Mouse (Mus musculus) erythroblast, embryonic 14.5 days (primary cell): Measurements from ENCODE around the gene Fasl. TPM values are rescaled to one million over a fixed set of nuclear protein-coding genes. Genes with fewer than 3 reads are reported as not detected.
A peak's percentile ranks its signal among the peaks of the same experiment; 100 is the strongest.

Experiments
- H3K27me3 ChIP-seq: 2 replicates; pipeline ENCODE4 v1.6.1; 2012; ENCODE audit warnings: inconsistent platforms; ENCODE audit not compliant: control insufficient read depth
- H3K36me3 ChIP-seq: 2 replicates; pipeline ENCODE4 v1.6.1; 2012; ENCODE audit warnings: mild to moderate bottlenecking, inconsistent platforms; ENCODE audit not compliant: control insufficient read depth
- H3K4me1 ChIP-seq: 2 replicates; pipeline ENCODE4 v1.6.1; 2012; ENCODE audit warnings: inconsistent platforms; ENCODE audit not compliant: control insufficient read depth
- H3K4me3 ChIP-seq: replicated peaks from 2 replicates; pipeline ENCODE3; 2012; ENCODE audit warnings: moderate library complexity, mild to moderate bottlenecking, inconsistent platforms
- H3K9me3 ChIP-seq: 2 replicates; pipeline ENCODE4 v1.6.1; 2012; ENCODE audit warnings: low read length, inconsistent platforms, mixed read lengths; ENCODE audit not compliant: control insufficient read depth
- GATA1 ChIP-seq: IDR thresholded peaks from 2 replicates; pipeline ENCODE4 v1.6.1; 2012; ENCODE audit warnings: low read length, inconsistent platforms, mixed read lengths
- TAL1 ChIP-seq: IDR thresholded peaks from 3 replicates; pipeline ENCODE4 v1.6.1; 2012; ENCODE audit warnings: low read length, inconsistent platforms, mixed read lengths
- polyA plus RNA-seq: library from polyadenylated mRNA; stranded (reverse); fragments of >175 nt; gene quantifications from 2 replicates; pipeline ENCODE4 v1.2.3, GENCODE M21; 2012

Fasl gene
- polyA plus RNA-seq, 1 experiment, result not detected

DNA sequence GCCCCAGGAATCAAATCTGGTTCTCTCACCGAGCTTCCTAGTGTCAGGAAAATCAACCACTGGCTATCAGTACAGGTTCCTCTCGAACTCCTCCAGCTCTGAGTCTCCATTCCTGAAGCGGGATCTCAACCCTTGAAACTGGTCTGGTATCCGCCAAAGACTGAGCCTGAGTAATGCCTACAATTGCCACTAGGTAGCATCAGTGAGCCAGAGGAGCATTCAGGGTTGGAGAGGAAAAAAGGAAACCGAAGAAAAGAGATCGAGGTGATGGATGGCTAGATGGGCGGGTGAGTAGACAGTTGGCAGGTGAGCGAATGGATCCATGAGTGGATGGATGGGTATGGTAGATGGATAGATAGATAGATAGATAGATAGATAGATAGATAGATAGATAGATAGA, 40.2 kb downstream of the Fasl start:
- Histone ChIP-seq H3K9me3 (no peaks in the 10 kb centered on the region), H3K27me3 (peaks cover 13% of the 10 kb centered on the region), H3K4me3 (peak overlapping the region; percentile 31), H3K36me3 (no peaks in the 10 kb centered on the region), H3K4me1 (peaks cover 48% of the 10 kb centered on the region)
- TF ChIP-seq GATA1 (no peak; the same call in 1 of the 2 replicates), TAL1 (no peak)

GRCm38 (mm10) chr1:161746542-161747302, 41.6 kb downstream of the Fasl start:
- Histone ChIP-seq H3K36me3 (no peaks in the 10 kb centered on the region), H3K27me3 (peaks cover 13% of the 10 kb centered on the region), H3K4me1 (peaks cover 38% of the 10 kb centered on the region), H3K9me3 (no peaks in the 10 kb centered on the region), H3K4me3 (no peak overlapping the region)
- TF ChIP-seq GATA1 (no peak), TAL1 (no peak)

DNA sequence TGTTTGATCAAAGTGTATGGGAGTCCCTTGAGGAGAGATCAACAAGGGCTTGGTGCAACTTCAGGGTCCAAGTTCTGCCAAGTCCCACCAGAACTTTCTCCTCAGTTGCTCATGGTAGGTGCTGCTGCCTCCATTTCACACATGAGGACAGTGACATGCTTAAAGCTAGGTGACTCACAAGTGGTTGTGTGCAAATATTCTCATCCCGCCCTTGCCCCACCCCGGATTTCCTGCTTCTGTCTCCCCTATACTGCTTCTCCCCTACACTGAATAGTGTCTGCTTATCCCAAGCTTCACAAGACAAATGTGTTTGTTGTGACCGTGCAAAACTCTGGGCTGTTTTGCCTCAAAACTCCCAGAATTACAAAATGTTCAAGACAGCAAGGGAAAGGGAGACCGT, 43.4 kb downstream of the Fasl start:
- Histone ChIP-seq H3K36me3 (no peaks in the 10 kb centered on the region), H3K27me3 (peaks cover 13% of the 10 kb centered on the region), H3K9me3 (no peaks in the 10 kb centered on the region), H3K4me3 (no peak overlapping the region), H3K4me1 (peaks cover 20% of the 10 kb centered on the region)
- no peak for TF ChIP-seq TAL1
- no peak for TF ChIP-seq GATA1

DNA sequence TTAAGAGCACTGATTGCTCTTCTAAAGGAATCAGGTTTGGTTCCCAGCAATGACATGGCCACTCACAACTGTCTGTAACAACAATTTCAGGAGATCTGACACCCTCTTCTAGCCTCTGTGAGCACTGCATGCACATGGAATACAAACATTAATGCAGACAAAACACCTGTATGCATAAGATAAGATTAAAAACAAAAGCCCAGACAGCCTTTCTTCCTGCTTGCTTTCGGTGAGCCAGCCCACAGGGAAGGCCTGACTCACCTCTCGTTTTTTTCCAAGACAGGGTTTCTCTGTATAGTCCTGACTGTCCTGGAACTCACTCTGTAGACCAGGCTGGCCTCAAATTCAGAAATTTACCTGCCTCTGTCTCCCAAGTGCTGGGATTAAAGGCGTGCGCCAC, 44.1 kb downstream of the Fasl start:
- H3K9me3 ChIP-seq, result 0 out of 2 replicates have a peak, but pooled peaks cover under 1% of the 10 kb centered on the region
- no peak overlapping the region for H3K4me3 ChIP-seq
- peaks cover 13% of the 10 kb centered on the region for H3K27me3 ChIP-seq
- no peaks in the 10 kb centered on the region for H3K36me3 ChIP-seq
- TF ChIP-seq TAL1 (no peak), GATA1 (no peak)
- peaks cover 14% of the 10 kb centered on the region for H3K4me1 ChIP-seq

DNA sequence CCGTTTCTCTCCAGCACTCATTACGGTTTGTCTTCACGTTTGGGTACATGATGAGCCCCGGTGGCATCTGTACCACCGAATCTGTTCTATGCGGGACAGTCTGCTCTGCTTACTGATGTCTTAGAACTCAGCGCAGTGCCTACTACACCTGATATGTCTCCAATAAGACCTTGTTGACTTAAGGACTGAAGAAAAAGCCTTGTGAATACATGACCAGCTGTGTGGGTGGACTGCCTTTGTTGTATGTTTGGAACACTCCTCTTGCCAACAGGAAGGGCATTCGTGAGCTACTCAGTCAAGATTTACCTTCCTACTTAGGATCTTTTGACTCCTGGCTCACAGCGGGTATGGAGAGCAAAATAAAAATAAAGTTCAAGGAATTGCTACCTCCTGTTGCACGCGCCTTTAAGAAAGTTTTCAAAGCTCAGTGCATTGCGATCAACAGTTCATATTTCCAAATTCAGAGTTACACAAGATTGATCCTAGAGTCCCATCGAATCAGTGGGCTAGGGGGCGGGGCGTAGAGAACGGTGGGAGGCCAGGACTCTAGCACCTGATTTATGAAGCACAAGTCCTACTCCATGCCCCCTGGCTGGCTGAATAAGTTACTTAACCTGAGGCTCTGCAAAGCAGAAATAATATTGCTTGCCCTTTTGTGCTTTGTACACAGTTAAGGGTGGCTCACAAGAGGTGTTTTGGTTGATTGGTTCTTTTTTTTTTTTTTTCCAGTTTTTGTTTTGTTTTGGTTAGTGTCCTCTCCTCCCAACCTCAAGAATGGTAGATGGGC, 45.6 kb downstream of the Fasl start:
- TF ChIP-seq GATA1 (no peak), TAL1 (no peak)

DNA sequence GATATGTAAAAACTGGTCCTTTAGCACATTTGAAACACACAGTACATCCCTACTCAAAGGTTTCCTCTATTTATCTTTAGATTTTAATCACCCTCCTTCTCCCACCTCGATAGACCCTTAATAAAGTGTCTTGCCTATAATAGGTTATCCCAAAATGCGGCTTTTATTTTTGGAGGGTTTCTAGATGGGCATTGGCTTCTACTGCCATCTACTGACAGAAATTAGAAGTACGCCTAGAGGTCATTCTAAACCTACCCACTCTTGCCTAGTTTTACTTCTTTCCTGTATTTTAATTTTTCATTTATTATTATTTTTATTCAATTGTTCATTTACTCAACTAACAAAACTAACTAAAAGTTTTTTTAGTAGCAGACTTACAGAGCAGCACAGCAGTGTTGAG, 51.4 kb downstream of the Fasl start:
- TF ChIP-seq TAL1, result no peak
- TF ChIP-seq GATA1, result no peak
- Histone ChIP-seq H3K27me3 (peaks cover 33% of the 10 kb centered on the region), H3K4me1 (no peaks in the 10 kb centered on the region; the same call in none of the 2 replicates), H3K36me3 (no peaks in the 10 kb centered on the region), H3K9me3 (0 out of 2 replicates have a peak, but pooled peaks cover 2% of the 10 kb centered on the region), H3K4me3 (no peak overlapping the region)

More for the DNA sequence above, 45.6 kb downstream of the Fasl start:
- Histone ChIP-seq H3K36me3 (no peaks in the 10 kb centered on the region), H3K27me3 (peaks cover 11% of the 10 kb centered on the region), H3K9me3 (0 out of 2 replicates have a peak, but pooled peaks cover 2% of the 10 kb centered on the region), H3K4me1 (no peaks in the 10 kb centered on the region), H3K4me3 (no peak overlapping the region)

GRCm38 (mm10) chr1:161736255-161736654, 52.0 kb downstream of the Fasl start:
- Histone ChIP-seq H3K9me3 (0 out of 2 replicates have a peak, but pooled peaks cover 2% of the 10 kb centered on the region), H3K27me3 (peaks cover 33% of the 10 kb centered on the region), H3K4me3 (no peak overlapping the region), H3K4me1 (no peaks in the 10 kb centered on the region; the same call in none of the 2 replicates), H3K36me3 (no peaks in the 10 kb centered on the region)
- TF ChIP-seq TAL1 (no peak), GATA1 (no peak)

GRCm38 (mm10) chr1:161735465-161736046, 52.7 kb downstream of the Fasl start:
- 0 out of 2 replicates have a peak, but pooled peaks cover 2% of the 10 kb centered on the region for H3K9me3 ChIP-seq
- TF ChIP-seq TAL1 (no peak), GATA1 (no peak)
- no peaks in the 10 kb centered on the region for H3K36me3 ChIP-seq
- no peak overlapping the region for H3K4me3 ChIP-seq
- H3K27me3 ChIP-seq, result peaks cover 33% of the 10 kb centered on the region
- H3K4me1 ChIP-seq, result no peaks in the 10 kb centered on the region; the same call in none of the 2 replicates
